Mouse (Mus musculus) ZHBTc4 (cell line): ENCODE measurements around the gene Manbal.

Source experiments
- DNase-seq: peaks from one replicate; pipeline ENCODE4 v3.0.0-alpha.2; 2011; ENCODE audit warnings: low read depth, low spot score

The Manbal gene

GRCm38 (mm10) chr2:157367184-157367893, at the start of gene Manbal:
Manbal (plus strand) TSS chr2:157367594.
- DNase-seq = peak; percentile 95

- no peak for DNase-seq
Measured at GRCm38 (mm10) chr2:157320135-157320534, 47.3 kb upstream of the Manbal start.

- DNase-seq = no peak
Measured at GRCm38 (mm10) chr2:157320886-157321285, 46.5 kb upstream of the Manbal start.

GRCm38 (mm10) chr2:157322029-157322766, 45.2 kb upstream of the Manbal start:
- no peak for DNase-seq

GRCm38 (mm10) chr2:157325238-157325637, 42.2 kb upstream of the Manbal start:
- no peak for DNase-seq

GRCm38 (mm10) chr2:157328106-157328505, 39.3 kb upstream of the Manbal start:
- DNase-seq = no peak

- peak; percentile 85 for DNase-seq
Measured at GRCm38 (mm10) chr2:157328570-157328969, 38.8 kb upstream of the Manbal start.

GRCm38 (mm10) chr2:157332059-157332458, 35.3 kb upstream of the Manbal start:
- DNase-seq = peak; percentile 34

GRCm38 (mm10) chr2:157338663-157339062, 28.7 kb upstream of the Manbal start:
- peak; percentile 92 for DNase-seq

- peak; percentile 47 for DNase-seq
Measured at GRCm38 (mm10) chr2:157339532-157339931, 27.9 kb upstream of the Manbal start.

GRCm38 (mm10) chr2:157340221-157340741, 27.1 kb upstream of the Manbal start:
- DNase-seq = no peak

- peak; percentile 86 for DNase-seq
Measured at GRCm38 (mm10) chr2:157341554-157342270, 25.7 kb upstream of the Manbal start.

- no peak for DNase-seq
Measured at GRCm38 (mm10) chr2:157342328-157342926, 25.0 kb upstream of the Manbal start.

- DNase-seq = peak; percentile 73
Measured at GRCm38 (mm10) chr2:157343337-157343736, 24.1 kb upstream of the Manbal start.

GRCm38 (mm10) chr2:157347361-157348159, 19.8 kb upstream of the Manbal start, which contains the start of gene Ghrh:
Ghrh (minus strand) TSS chr2:157347506.
- no peak for DNase-seq

- no peak for DNase-seq
Measured at GRCm38 (mm10) chr2:157349121-157349778, 18.1 kb upstream of the Manbal start.

- DNase-seq = peak; percentile 65
Measured at GRCm38 (mm10) chr2:157353183-157353582, 14.2 kb upstream of the Manbal start.

GRCm38 (mm10) chr2:157354106-157354505, 13.3 kb upstream of the Manbal start:
- no peak for DNase-seq

- peak; percentile 43 for DNase-seq
Measured at GRCm38 (mm10) chr2:157360028-157360427, 7.4 kb upstream of the Manbal start.

- no peak for DNase-seq
Measured at GRCm38 (mm10) chr2:157363031-157363430, 4.4 kb upstream of the Manbal start.
